Mouse (Mus musculus): Measurements from ENCODE around the gene 5530401A14Rik. TPM values are rescaled to one million over a fixed set of nuclear protein-coding genes. Genes with fewer than 3 reads are reported as not detected.

The 5530401A14Rik gene
- total and polyA plus RNA-seq, 2 experiments from 2014 or later: 0.23 TPM; not detected in 1

GRCm38 (mm10) chr11:81926393-81926792, 65.9 kb downstream of the 5530401A14Rik start:
- DNase-seq (no peak), ATAC-seq (no peak)
- H3K4me1 ChIP-seq (ENCODE audit: insufficient read depth): no peaks in the 10 kb centered on the region
- H3K27me3 ChIP-seq (ENCODE audit: insufficient read depth, low read length): no peaks in the 10 kb centered on the region
- no peak overlapping the region for H3K4me3 ChIP-seq (ENCODE audit: low read depth, low read length)
- H3K9ac ChIP-seq: no peak overlapping the region
- no peak overlapping the region for H3K27ac ChIP-seq (ENCODE audit: low read depth, low read length)
- no peaks in the 10 kb centered on the region for H3K36me3 ChIP-seq (ENCODE audit: insufficient read depth)
- no peak overlapping the region for H3K4me2 ChIP-seq (ENCODE audit: low read depth)
- H3K9me3 ChIP-seq (ENCODE audit: low read length): no peaks in the 10 kb centered on the region
- no peak for TF ChIP-seq CTCF (IDR thresholded peaks at IDR 0.05; ENCODE audit: low read depth)

- no peaks in the 10 kb centered on the region for H3K36me3 ChIP-seq (ENCODE audit: insufficient read depth)
- H3K27ac ChIP-seq (ENCODE audit: low read depth, low read length): no peak overlapping the region
- no peak for TF ChIP-seq CTCF (IDR thresholded peaks at IDR 0.05; ENCODE audit: low read depth)
- ATAC-seq: no peak
- WGBS: 89% methylated on average over 1 of the region's 1 CpGs
- H3K9ac ChIP-seq: no peak overlapping the region
- no peaks in the 10 kb centered on the region for H3K4me1 ChIP-seq (ENCODE audit: insufficient read depth)
- no peaks in the 10 kb centered on the region for H3K27me3 ChIP-seq (ENCODE audit: insufficient read depth, low read length)
- no peak overlapping the region for H3K4me3 ChIP-seq (ENCODE audit: low read depth, low read length)
- no peaks in the 10 kb centered on the region for H3K9me3 ChIP-seq (ENCODE audit: low read length)
- H3K4me2 ChIP-seq (ENCODE audit: low read depth): no peak overlapping the region
- no peak for DNase-seq
Measured at GRCm38 (mm10) chr11:81937516-81937915, 77.0 kb downstream of the 5530401A14Rik start.

GRCm38 (mm10) chr11:81940988-81941387, 80.5 kb downstream of the 5530401A14Rik start:
- Histone ChIP-seq H3K4me3 (ENCODE audit: low read depth, low read length) (no peak overlapping the region), H3K36me3 (ENCODE audit: insufficient read depth) (no peaks in the 10 kb centered on the region), H3K9ac (no peak overlapping the region), H3K27ac (ENCODE audit: low read depth, low read length) (no peak overlapping the region), H3K9me3 (ENCODE audit: low read length) (no peaks in the 10 kb centered on the region), H3K4me2 (ENCODE audit: low read depth) (no peak overlapping the region), H3K4me1 (ENCODE audit: insufficient read depth) (no peaks in the 10 kb centered on the region), H3K27me3 (ENCODE audit: insufficient read depth, low read length) (no peaks in the 10 kb centered on the region)
- DNase-seq: no peak
- TF ChIP-seq CTCF (IDR thresholded peaks at IDR 0.05; ENCODE audit: low read depth): peak; percentile 64
- no peak for ATAC-seq
- WGBS: 10% methylated on average over 1 of the region's 1 CpGs

DNA sequence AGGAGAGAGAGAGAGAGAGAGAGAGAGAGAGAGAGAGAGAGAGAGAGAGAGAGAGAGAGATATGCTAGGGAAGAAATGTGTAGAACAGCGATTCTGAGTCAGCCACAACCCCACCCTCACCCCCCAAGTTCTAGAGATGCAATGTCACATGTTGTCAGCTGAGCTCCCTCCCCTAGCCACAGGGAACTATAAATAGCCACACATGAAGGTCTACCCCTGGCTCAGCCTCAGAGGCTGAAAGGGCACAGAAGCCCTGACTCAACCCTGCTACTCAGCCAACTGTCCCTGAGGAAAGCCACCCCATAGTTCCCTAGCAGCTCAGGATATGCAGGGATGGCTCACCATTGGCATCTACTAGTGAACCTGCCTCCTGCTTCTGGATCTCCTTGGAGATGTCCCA, 81.7 kb downstream of the 5530401A14Rik start:
- no peaks in the 10 kb centered on the region for H3K36me3 ChIP-seq (ENCODE audit: insufficient read depth)
- no peak overlapping the region for H3K9ac ChIP-seq
- TF ChIP-seq CTCF (IDR thresholded peaks at IDR 0.05; ENCODE audit: low read depth): no peak
- no peak overlapping the region for H3K4me2 ChIP-seq (ENCODE audit: low read depth)
- no peaks in the 10 kb centered on the region for H3K27me3 ChIP-seq (ENCODE audit: insufficient read depth, low read length)
- no peaks in the 10 kb centered on the region for H3K9me3 ChIP-seq (ENCODE audit: low read length)
- H3K27ac ChIP-seq (ENCODE audit: low read depth, low read length): no peak overlapping the region
- ATAC-seq (no peak), DNase-seq (no peak)
- 89% methylated on average over 1 of the region's 1 CpGs for WGBS
- H3K4me1 ChIP-seq (ENCODE audit: insufficient read depth): no peaks in the 10 kb centered on the region
- no peak overlapping the region for H3K4me3 ChIP-seq (ENCODE audit: low read depth, low read length)

Other genes starting within 250 kb of the 5530401A14Rik start
- gene Asic2, start 107.8 kb downstream of the 5530401A14Rik start, total RNA-seq (2014; rRNA removed): 28.9 and 37.2 TPM in 2 replicates
- 11.5 and 15.5 TPM in 2 replicates for gene Asic2, start 107.8 kb downstream of the 5530401A14Rik start, polyA plus RNA-seq (2015; fragmentation: Nextera tagmentation; extraction: Ambion mirVana)
- 0.85 and 2.4 TPM in 2 replicates for gene Ccl2, start 174.9 kb downstream of the 5530401A14Rik start, total RNA-seq (2014; rRNA removed)
- 1.3 and 1.6 TPM in 2 replicates for gene Ccl2, start 174.9 kb downstream of the 5530401A14Rik start, polyA plus RNA-seq (2015; fragmentation: Nextera tagmentation; extraction: Ambion mirVana)
- gene Gm17268, start 177.9 kb downstream of the 5530401A14Rik start, total RNA-seq (2014; rRNA removed): not detected in 2 replicates
- not detected in 2 replicates for gene Gm17268, start 177.9 kb downstream of the 5530401A14Rik start, polyA plus RNA-seq (2015; fragmentation: Nextera tagmentation; extraction: Ambion mirVana)
- gene Ccl7, start 185.0 kb downstream of the 5530401A14Rik start, total RNA-seq (2014; rRNA removed): 0.23 TPM in 1 of 2 replicates, not detected in the other
- 1.2 and 3.0 TPM in 2 replicates for gene Ccl7, start 185.0 kb downstream of the 5530401A14Rik start, polyA plus RNA-seq (2015; fragmentation: Nextera tagmentation; extraction: Ambion mirVana)
- gene Ccl11, start 197.2 kb downstream of the 5530401A14Rik start, total RNA-seq (2014; rRNA removed): not detected in 2 replicates
- gene Ccl11, start 197.2 kb downstream of the 5530401A14Rik start, polyA plus RNA-seq (2015; fragmentation: Nextera tagmentation; extraction: Ambion mirVana): 0.15 TPM in 1 of 2 replicates, not detected in the other
- gene Ccl12, start 241.2 kb downstream of the 5530401A14Rik start, total RNA-seq (2014; rRNA removed): 2.0 and 3.3 TPM in 2 replicates
- gene Ccl12, start 241.2 kb downstream of the 5530401A14Rik start, polyA plus RNA-seq (2015; fragmentation: Nextera tagmentation; extraction: Ambion mirVana): 7.6 and 11.1 TPM in 2 replicates